Mouse (Mus musculus): ENCODE measurements at regions not wholly inside any gene's neighbourhood (a gene's known extent, or its start where the extent isn't known, plus 50 kb on each side); places are given as distances from the start of the nearest gene placed in this dataset.

GRCm38 (mm10) chr4:40537859-40538258 lies 65.9 kb downstream of the Tmem215 start:
- no peak for DNase-seq (ENCODE audit: low spot score)

DNA sequence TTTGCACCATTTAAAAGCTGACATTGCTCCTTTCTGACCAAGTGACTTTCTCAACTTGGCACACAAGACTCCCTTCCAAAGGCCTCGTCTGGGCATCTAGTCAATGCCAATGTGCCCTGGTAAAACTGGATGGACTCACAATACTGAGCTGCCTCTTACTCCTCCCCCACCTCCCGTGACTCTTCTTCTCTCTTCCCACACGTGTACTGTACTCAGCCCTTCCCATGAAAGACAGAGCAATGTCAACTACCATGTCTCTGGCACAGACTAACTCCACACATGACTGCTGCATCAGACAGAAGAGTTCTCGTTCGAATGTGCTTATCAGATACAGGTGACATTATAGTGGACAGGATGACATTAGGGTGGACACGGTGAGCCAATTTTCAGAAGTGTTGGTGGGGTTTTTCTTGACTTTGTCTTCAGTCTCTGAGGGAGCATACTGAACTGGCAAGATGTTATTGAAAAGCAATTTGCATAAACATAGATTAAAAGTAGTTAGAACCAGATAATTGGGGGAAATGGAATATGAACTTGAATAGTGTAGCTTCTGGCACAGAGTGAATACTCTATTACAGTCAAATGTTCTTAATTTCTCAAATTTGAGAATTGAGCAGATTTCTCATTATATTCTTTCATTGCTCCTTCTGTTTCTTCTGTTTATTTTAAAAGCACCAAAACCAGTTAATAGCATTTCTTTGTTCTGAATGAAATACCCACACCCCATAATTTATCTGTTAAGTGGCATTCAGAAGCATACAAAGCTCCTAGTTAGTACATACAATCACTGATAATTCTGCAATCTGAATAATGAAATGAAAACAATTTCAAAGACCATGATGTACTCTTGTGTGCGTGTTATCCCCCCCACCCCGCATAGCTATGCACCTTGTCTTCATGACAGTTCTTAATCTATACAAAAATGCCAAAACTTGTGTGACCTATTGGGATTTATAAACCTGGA lies 71.4 kb downstream of the Tmem215 start:
- no peak for DNase-seq (ENCODE audit: low spot score)

DNA sequence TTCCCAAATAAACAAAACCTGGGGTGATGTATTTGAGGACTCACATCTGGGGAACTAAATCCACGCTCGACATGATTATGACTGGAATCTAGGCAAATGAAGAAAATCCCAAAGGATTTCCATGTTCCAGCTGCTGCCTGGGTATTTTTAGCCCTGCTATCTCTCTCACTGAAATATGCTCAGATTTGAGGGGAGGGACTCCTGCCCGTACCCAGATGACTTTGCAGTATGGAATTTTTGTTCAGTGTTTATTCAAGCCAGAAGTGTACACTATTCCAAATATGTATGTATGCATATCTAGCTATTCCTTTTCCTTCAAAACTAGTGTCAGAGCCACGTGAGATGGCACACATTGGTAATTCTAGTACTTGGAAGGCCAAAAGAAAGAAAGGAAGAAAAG lies 72.1 kb downstream of the Tmem215 start:
- no peak for DNase-seq (ENCODE audit: low spot score)

GRCm38 (mm10) chr4:40544806-40545205 lies 72.8 kb downstream of the Tmem215 start:
- DNase-seq (ENCODE audit: low spot score) = no peak

- no peak for DNase-seq (ENCODE audit: low spot score)
Observed at GRCm38 (mm10) chr4:40545700-40546099, 73.7 kb downstream of the Tmem215 start.

DNA sequence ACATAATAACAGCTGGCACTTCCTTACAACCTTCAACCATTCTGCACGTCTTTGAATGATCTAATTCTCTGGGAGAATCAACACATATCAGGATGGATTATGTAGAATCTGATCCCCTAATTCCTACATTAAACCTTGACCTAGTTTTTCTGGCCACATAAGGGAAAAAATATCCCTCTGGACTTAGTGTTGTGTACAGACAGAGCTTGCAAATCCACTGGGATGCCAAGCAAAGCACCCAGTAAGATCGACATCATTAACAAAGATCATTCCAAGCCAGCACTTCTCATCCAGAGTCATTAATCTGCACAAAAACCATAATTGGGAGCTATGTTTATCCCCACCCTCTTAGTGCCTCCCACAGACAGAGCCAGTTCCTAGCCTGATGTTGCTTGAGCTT lies 87.8 kb downstream of the Tmem215 start:
- DNase-seq (ENCODE audit: low spot score) = no peak

- no peak for DNase-seq (ENCODE audit: low spot score)
Observed at GRCm38 (mm10) chr4:40573300-40573699, 101.3 kb downstream of the Tmem215 start.

DNA sequence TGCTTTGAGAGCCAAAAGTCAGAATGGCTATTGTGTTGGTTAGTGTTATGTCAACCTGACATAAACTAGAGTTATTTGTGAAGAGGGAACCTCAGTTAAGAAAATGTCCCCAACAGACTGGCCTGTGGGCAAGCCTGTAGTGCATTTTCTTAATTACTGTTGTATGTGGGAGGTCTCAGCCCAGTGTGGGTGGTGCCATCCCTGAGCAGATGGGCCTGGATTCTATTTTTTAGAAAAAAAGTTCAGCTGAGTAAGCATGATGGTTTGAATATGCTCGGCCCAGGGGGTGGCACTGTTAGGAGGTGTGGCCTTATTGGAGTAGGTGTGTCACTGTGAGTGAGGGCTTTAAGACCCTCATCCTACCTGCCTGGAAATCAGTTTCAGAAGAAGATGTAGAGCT lies 104.0 kb downstream of the Tmem215 start:
- DNase-seq (ENCODE audit: low spot score) = no peak

DNA sequence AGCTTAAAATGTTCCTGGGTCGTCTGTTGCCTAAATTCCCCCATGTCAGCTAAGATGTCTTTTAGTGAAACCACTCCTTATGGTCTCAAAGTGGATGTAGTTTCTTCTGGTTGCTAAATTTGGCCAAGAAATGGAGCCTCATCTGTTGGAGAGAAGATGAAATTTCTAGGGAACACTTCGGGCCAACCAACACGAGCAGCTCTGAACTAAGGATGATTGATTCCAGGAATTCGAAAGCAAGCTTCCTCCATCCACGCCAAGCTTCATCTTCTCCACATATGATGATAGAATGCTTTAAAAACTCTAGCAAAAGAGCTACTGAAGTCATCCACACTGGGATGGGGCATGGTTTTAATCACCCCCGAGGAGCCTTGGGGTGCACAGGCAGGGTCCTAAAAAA lies 112.5 kb downstream of the Tmem215 start:
- no peak for DNase-seq (ENCODE audit: low spot score)

DNA sequence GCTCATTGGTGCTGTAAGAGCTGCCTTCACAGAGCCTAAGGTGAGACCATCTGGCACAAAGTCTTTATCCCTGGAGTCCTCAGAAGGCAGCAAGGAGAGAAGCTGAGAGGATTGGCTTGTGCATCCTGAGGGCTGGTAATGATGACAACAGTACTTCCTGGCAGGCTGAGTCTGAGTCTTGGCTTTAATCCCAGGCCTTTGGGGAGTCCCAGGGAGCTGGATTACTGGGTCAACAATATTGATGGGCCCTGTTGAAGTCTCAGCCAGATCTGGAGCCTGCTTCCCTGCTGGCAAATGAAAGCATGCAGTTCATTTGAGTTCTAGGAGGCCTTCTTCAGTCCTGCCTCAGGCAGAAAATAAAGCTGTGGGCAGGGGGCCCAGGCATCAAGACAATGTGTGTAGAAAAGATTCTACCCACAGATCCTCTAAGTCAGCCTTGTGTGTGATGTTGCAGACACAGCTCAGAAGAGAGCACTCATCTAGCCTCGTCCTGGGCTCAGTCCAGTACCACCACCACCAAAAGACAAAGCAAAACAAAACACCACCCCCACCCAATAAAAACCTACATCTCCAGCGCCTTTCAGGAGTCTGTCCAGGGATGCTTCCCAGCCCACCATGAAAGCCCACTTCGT lies 113.1 kb downstream of the Tmem215 start:
- DNase-seq (ENCODE audit: low spot score) = peak; percentile 19

DNA sequence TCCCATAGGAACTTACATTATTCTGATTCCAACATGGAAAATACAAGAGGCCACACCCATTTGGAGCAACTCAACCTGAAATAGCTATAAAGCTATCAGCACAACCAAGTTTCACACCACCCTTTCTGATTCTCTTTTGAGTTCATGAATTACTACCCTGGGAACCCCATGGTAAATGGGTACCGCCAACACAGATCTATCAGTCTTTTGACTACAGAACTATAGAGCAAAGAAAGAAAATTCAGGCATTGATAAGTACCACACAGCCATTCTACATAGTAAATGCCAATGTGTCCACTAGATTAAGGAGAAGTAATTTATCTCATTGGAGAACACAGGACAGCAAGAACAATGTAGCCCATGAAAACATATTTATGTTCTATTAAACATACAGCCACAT lies 114.1 kb downstream of the Tmem215 start:
- DNase-seq (ENCODE audit: low spot score) = no peak

GRCm38 (mm10) chr4:40587254-40587653 lies 115.3 kb downstream of the Tmem215 start:
- DNase-seq (ENCODE audit: low spot score) = no peak

DNA sequence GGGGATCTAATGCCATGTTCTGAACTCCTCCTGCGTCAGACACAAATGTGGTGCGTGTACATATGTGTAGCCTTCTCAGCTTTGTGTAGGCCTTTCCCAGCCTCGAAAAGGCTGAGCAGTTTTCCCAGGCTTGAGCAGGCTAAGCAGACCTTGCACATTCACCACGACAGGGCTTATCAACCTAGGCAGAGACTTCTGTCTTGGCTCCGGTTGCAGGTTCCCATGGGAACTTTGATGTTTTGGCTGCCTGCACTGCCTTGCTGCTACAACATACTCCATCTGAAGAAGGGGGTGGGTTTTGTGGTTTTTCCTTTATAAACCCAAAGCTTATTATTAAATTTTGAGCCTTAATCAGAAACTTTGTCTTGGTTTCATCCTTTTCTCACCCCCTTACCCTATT lies 109.2 kb downstream of the Aptx start:
- no peak for DNase-seq (ENCODE audit: low spot score)

GRCm38 (mm10) chr4:40625024-40625423 lies 78.0 kb downstream of the Aptx start:
- DNase-seq (ENCODE audit: low spot score) = no peak

DNA sequence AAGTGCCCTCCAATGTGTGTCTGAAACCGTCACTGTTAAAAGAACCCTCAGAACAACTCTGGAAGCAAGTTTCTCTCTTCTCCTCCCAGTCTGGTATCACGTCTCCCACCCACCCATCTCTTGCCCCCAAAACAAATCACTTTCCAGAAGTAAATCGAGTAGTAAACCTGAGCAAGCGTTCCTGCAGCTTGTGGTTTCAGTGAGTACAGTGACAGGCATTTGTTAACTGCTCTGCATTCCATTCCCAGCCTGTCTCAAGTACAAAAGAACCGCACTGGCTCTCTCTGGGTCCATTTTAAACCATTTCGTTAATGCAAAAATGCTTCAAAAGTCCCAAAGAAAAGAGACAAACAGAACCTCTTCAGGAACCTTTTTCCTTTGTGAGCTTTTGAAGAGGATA lies 77.1 kb downstream of the Aptx start:
- DNase-seq (ENCODE audit: low spot score) = no peak

Data from testis, postnatal 14 days (tissue).